Mouse (Mus musculus) lung, embryonic 14.5 days (tissue): ENCODE measurements around the gene Apof. TPM values are rescaled to one million over a fixed set of nuclear protein-coding genes. Genes with fewer than 3 reads are reported as not detected.
"Not testable (repeated sequence)": the region's sequence is repeated elsewhere in the genome, so short reads cannot be mapped to it uniquely, and the experiment has no call there.

Source experiments
- ATAC-seq: fragments of 200-750 bp; cut with Nextera tagmentation; 2 replicates; pipeline ENCODE4 v1.8.0; 2017; ENCODE audit warnings: mild to moderate bottlenecking, moderate TSS enrichment, moderate library complexity; ENCODE audit not compliant: insufficient read depth
- DNase-seq: peaks from one replicate; pipeline ENCODE4 v3.0.0-alpha.2; 2015
- H3K27ac ChIP-seq: fragments of 300-500 bp; sonication (generic); 2 replicates; pipeline ENCODE4 v1.5.1; 2014; ENCODE audit warnings: low read depth, mild to moderate bottlenecking, moderate library complexity
- H3K27me3 ChIP-seq: fragments of 300-500 bp; sonication (generic); 2 replicates; pipeline ENCODE4 v1.6.1; 2014; ENCODE audit warnings: low read length, control low read depth; ENCODE audit not compliant: insufficient read depth
- H3K36me3 ChIP-seq: fragments of 300-500 bp; sonication (generic); 2 replicates; pipeline ENCODE4 v1.6.1; 2014; ENCODE audit warnings: control low read depth; ENCODE audit not compliant: insufficient read depth
- H3K4me1 ChIP-seq: fragments of 300-500 bp; sonication (generic); 2 replicates; pipeline ENCODE4 v1.6.1; 2014; ENCODE audit warnings: antibody characterized with exemption, control low read depth; ENCODE audit not compliant: insufficient read depth
- H3K4me2 ChIP-seq: fragments of 300-500 bp; sonication (generic); 2 replicates; pipeline ENCODE4 v1.6.1; 2014; ENCODE audit warnings: mild to moderate bottlenecking
- H3K4me3 ChIP-seq: fragments of 300-500 bp; sonication (generic); 2 replicates; pipeline ENCODE4 v1.5.1; 2014; ENCODE audit warnings: low read depth, low read length
- H3K9ac ChIP-seq: fragments of 300-500 bp; sonication (generic); 2 replicates; pipeline ENCODE4 v1.6.1; 2014
- H3K9me3 ChIP-seq: fragments of 300-500 bp; sonication (generic); 2 replicates; pipeline ENCODE4 v1.6.1; 2016; ENCODE audit warnings: low read depth, low read length, control low read depth
- CTCF ChIP-seq: IDR thresholded peaks from 2 replicates; pipeline ENCODE4 v1.5.1; 2016; ENCODE audit warnings: antibody characterized with exemption, low read depth
- WGBS: fragments of 180-500 bp; shearing (Covaris S2); extraction: QIAGEN DNeasy Blood & Tissue Kit; methylation state at CpG from one replicate; pipeline ENCODE4 v1.1.7; 2014; 5-methylcytosine and 5-hydroxymethylcytosine counted together
- polyA plus RNA-seq: library from polyadenylated mRNA; unstranded; fragments of >200 nt; fragmentation: Nextera tagmentation; extraction: Ambion mirVana; gene quantifications from 2 replicates; pipeline ENCODE4 v1.2.1, GENCODE M21; 2014

Apof gene
- polyA plus RNA-seq, 1 experiment from 2014 or later: not detected

DNA sequence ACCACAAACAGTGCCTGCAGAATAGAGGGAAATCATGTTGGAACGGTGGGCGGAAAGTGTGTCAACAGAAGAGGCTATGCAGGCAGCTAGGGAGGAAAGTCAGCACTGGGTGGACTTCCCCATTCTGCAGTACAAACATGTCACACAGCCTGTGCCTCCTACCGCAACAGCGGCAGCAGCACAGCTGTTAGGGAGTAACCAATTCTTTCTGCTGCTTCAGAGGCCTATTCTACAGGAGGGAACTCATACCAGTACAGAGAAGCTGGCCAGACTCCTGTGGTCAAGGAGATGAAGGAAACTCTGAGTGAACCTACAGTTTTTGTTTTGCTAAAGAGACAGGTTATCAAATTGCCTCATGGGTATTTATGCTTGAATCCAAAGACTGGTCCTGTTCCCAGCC, 9.5 kb upstream of the Apof start:
- no peak for TF ChIP-seq CTCF
- Histone ChIP-seq H3K4me2 (no peak overlapping the region), H3K27me3 (no peaks in the 10 kb centered on the region), H3K4me3 (no peak overlapping the region), H3K36me3 (no peaks in the 10 kb centered on the region), H3K27ac (no peak overlapping the region), H3K4me1 (no peaks in the 10 kb centered on the region), H3K9me3 (no peaks in the 10 kb centered on the region), H3K9ac (no peak overlapping the region)
- ATAC-seq: no peak
- 74% methylated on average over 4 of the region's 4 CpGs for WGBS
- DNase-seq: no peak

DNA sequence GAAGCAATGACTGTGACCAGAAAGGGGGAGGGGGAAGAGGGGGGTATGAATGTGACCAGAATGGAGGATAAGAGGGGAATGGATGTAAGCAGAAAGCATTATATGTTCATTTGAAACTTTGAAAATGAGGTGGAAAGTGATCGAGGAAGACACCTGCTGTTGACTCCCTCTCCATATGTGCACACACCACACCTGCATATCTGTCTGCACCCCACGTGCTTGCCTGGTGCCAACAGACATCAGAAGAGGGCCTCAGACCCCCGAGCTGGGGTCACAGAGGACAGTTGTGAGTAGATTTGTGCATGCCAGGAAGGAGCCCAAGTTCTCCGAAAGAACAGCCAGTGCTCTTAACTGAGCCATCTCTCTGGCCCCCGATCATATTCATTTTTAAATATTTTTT, 8.5 kb upstream of the Apof start:
- no peak overlapping the region for H3K4me2 ChIP-seq
- no peak overlapping the region for H3K27ac ChIP-seq
- no peaks in the 10 kb centered on the region for H3K27me3 ChIP-seq
- H3K9me3 ChIP-seq: no peaks in the 10 kb centered on the region
- H3K9ac ChIP-seq: no peak overlapping the region
- no peak overlapping the region for H3K4me3 ChIP-seq
- WGBS: 81% methylated on average over 5 of the region's 5 CpGs
- H3K4me1 ChIP-seq: no peaks in the 10 kb centered on the region
- DNase-seq (no peak), ATAC-seq (no peak)
- TF ChIP-seq CTCF: no peak
- no peaks in the 10 kb centered on the region for H3K36me3 ChIP-seq

DNA sequence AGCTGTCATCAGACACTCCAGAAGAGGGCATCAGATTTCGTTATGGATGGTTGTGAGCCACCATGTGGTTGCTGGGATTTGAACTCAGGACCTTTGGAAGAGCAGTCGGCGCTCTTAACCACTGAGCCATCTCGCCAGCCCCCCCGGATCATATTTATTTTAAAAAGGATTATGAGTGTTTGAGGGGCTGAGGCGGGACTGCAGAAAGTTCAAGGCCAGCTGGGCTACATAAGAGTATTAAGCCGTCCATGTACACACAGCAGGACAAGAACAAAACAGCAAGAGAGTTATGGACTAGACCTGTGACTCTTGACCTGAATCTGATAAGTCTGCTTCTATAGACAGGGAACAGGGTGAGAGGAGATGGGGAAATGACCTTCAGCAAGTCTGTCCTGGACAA, 8.1 kb upstream of the Apof start:
- not testable (repeated sequence) for H3K27me3 ChIP-seq, H3K4me1 ChIP-seq, H3K4me3 ChIP-seq, H3K27ac ChIP-seq, H3K9ac ChIP-seq, H3K36me3 ChIP-seq, H3K9me3 ChIP-seq, DNase-seq, ATAC-seq, H3K4me2 ChIP-seq
- WGBS: 70% methylated on average over 7 of the region's 7 CpGs

DNA sequence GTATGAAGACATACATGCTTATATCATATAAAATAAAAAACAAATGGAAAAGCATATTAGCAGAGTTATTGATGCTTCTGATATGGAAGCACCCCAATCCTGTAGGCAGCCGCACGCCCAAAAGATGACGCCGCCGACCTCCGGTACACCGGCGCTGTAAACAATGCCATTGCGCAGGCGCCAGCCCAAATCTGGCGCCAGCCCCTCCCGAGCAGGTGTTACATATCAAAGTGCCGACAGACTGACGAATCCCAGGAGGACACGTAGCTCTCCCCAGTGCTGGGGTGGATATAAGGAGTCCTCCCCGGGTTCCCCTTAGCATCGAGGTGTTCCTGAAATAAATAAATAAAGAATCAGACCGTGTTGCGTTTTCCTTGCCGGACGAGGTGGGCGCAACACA, 6.2 kb upstream of the Apof start:
- ATAC-seq: no peak
- no peak overlapping the region for H3K27ac ChIP-seq
- no peak for TF ChIP-seq CTCF
- 62% methylated on average over 22 of the region's 22 CpGs for WGBS
- H3K27me3 ChIP-seq: no peaks in the 10 kb centered on the region
- H3K4me2 ChIP-seq: no peak overlapping the region
- H3K9me3 ChIP-seq: no peaks in the 10 kb centered on the region
- no peak for DNase-seq
- H3K9ac ChIP-seq: no peak overlapping the region
- H3K4me1 ChIP-seq: no peaks in the 10 kb centered on the region
- H3K36me3 ChIP-seq: no peaks in the 10 kb centered on the region
- no peak overlapping the region for H3K4me3 ChIP-seq

DNA sequence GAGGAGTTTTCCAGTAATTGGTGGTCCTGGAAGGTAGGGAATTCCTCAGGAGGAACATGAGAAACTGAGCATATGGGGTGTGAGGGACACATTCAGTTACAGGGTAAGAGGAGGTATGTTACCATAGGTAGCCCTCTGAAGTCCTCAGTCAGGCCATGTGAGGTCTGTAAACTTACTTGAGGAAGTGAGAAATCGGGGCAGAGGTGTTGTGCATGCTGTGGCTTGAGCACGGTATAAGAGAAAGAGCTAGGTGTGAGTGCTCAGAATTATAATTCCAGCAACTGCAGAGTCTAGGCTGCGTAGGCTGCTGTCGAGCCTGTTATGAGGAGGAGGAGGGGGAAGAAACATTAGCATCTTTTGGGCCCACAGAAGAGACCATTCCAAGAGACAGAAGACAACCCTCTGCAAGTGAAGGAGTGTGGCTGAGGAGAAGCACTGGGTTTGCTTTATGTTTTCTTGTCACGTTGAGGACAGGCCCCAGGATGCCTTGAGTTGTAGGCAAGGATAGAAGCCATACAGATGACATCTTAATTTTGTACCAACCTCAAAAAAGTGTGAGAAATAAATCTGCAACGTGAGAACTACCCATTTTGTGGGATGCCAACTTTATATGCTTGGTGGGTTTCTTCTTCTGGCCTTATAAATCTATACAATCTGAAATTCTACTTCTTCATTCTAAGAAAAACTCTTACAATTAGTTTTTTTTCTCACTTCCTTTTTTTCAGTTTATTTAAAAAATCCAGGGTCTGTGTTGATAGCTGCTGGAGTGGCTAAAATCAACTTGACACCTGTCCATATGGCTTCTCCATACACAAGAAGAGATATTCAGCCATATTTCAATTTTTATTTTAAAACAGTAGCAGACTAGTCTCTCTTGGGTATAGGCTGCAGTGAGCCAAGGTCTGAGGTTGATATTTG, 4.8 kb upstream of the Apof start:
- Histone ChIP-seq H3K36me3 (no peaks in the 10 kb centered on the region), H3K9ac (no peak overlapping the region), H3K4me2 (no peak overlapping the region), H3K27ac (no peak overlapping the region), H3K27me3 (no peaks in the 10 kb centered on the region), H3K4me1 (no peaks in the 10 kb centered on the region), H3K9me3 (no peaks in the 10 kb centered on the region), H3K4me3 (no peak overlapping the region)
- DNase-seq (no peak), ATAC-seq (no peak)
- WGBS: 75% methylated on average over 6 of the region's 6 CpGs
- TF ChIP-seq CTCF: no peak

DNA sequence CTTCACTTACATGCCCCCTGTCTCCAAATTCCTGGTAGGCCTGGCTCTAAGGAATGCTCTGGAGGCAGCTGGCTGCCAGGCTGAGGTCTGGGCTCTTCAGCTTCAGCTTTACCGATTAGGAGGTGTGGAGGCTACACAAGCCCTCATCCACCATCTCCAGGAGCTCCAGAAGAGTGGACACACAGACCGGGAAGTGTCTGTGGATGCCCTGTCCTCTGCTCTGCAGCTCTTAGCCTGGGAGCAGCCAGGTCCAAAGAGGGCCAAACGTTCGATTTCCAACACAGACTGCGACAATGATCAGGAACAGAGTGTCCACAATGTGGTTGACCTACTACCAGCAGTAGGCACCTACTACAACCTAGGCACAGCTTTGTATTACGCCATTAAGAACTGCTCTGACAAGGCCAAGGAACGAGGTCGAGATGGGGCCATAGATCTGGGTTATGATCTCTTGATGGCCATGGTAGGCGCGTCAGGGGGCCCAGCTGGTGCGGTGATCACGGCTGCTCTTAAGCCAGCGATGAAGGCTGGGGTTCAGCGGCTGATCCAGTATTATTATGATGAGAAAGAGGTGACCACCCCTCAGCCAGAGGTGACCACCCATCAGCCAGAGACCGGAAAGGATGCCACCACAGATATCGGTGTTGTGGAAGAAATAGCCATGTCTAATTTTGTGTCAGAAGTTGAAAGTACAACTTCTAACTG, 887 bp downstream of the Apof start:
- H3K9ac ChIP-seq: no peak overlapping the region
- H3K4me2 ChIP-seq: peak overlapping the region; percentile 77
- H3K4me1 ChIP-seq: no peaks in the 10 kb centered on the region
- H3K27me3 ChIP-seq: no peaks in the 10 kb centered on the region
- no peak overlapping the region for H3K4me3 ChIP-seq
- no peaks in the 10 kb centered on the region for H3K36me3 ChIP-seq
- H3K9me3 ChIP-seq: no peaks in the 10 kb centered on the region
- no peak for TF ChIP-seq CTCF
- ATAC-seq (no peak), DNase-seq (no peak)
- H3K27ac ChIP-seq: no peak overlapping the region
- 86% methylated on average over 16 of the region's 16 CpGs for WGBS

DNA sequence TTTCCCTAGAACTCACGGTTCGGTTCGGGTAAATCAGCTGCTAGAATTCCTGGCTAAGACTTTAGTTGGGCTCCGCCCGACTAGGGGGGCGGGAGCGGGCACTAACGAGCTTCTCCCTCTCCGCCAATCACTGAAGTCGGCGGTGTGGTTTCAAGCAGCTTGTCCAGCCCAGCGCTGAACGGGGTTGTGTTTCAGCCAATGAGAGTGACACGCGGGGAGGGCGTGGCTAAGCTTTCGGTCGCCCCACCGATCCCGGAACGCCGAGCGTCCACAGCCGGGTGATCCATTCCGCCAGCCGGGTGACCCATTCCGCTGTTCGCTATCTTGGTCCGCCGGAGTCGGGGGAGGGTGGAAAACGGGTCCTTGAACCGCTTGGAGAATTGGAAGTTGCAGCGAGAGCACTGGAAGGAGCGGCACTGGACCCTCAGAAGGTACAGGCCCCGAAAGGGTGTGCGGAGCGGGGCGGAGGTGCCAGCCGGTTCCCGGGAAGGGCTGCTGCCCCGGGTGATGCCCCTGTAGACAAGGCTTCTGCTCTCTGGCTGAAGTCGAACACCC, 1.9 kb downstream of the Apof start, which contains the start of gene Stat2:
Stat2 (plus strand) TSS at position 273 of the 555 bp plus-strand sequence.
- Histone ChIP-seq H3K4me2 (peak within 1 kb of the TSS; percentile 77), H3K9me3 (no peaks in the 10 kb centered on the region), H3K4me1 (no peaks in the 10 kb centered on the region), H3K27me3 (no peaks in the 10 kb centered on the region), H3K36me3 (no peaks in the 10 kb centered on the region), H3K27ac (peak within 1 kb of the TSS; percentile 50), H3K4me3 (peak within 1 kb of the TSS; percentile 78), H3K9ac (peak within 1 kb of the TSS; percentile 70)
- ATAC-seq (peak; percentile 99), DNase-seq (peak; percentile 99)
- WGBS: under 1% methylated on average over 43 of the region's 43 CpGs
- no peak for TF ChIP-seq CTCF
